Mouse (Mus musculus) kidney, adult 2 months (tissue): ENCODE data around the gene Tcte3. TPM values are rescaled to one million over a fixed set of nuclear protein-coding genes. Genes with fewer than 3 reads are reported as not detected.
A peak's percentile ranks its signal among the peaks of the same experiment; 100 is the strongest.
"Not testable (repeated sequence)": the region's sequence is repeated elsewhere in the genome, so short reads cannot be mapped to it uniquely, and the experiment has no call there.

Source experiments
- DNase-seq: peaks from one replicate; pipeline ENCODE4 v3.0.0; 2021
- H3K27ac ChIP-seq: fragments of 200-500 bp; 2 replicates; pipeline ENCODE4 v1.5.1; 2012; ENCODE audit warnings: low read depth, low read length, control low read depth, inconsistent platforms; ENCODE audit not compliant: insufficient read depth
- H3K27me3 ChIP-seq: fragments of 200-500 bp; replicated peaks from 2 replicates; pipeline ENCODE4 v1.6.1; 2012; ENCODE audit warnings: mild to moderate bottlenecking, moderate library complexity, low read length, inconsistent platforms; ENCODE audit not compliant: control insufficient read depth, insufficient read depth
- H3K36me3 ChIP-seq: fragments of 200-500 bp; 2 replicates; pipeline ENCODE4 v1.6.1; 2012; ENCODE audit warnings: mild to moderate bottlenecking, moderate library complexity, low read length, inconsistent platforms; ENCODE audit not compliant: control insufficient read depth, insufficient read depth
- H3K4me1 ChIP-seq: fragments of 200-500 bp; 2 replicates; pipeline ENCODE4 v1.6.1; 2011; ENCODE audit warnings: low read length; ENCODE audit not compliant: control insufficient read depth, insufficient read depth
- H3K4me3 ChIP-seq: fragments of 200-500 bp; 2 replicates; pipeline ENCODE4 v1.5.1; 2011; ENCODE audit warnings: mild to moderate bottlenecking, low read depth, low read length, control low read depth; ENCODE audit not compliant: insufficient read depth
- CTCF ChIP-seq: fragments of 200-500 bp; conservative IDR thresholded peaks from 2 replicates; pipeline ENCODE4 v1.5.1; 2011; ENCODE audit warnings: low read depth, mild to moderate bottlenecking, control low read depth, low read length, moderate library complexity, mixed read lengths; ENCODE audit not compliant: insufficient read depth, insufficient read length
- POLR2A ChIP-seq: fragments of 200-500 bp; IDR thresholded peaks from one replicate; pipeline ENCODE4 v1.6.1; 2011; ENCODE audit warnings: low read depth, low read length, control low read depth
- WGBS: fragments of 180-500 bp; shearing (Covaris S2); methylation state at CpG from one replicate; pipeline ENCODE4 v1.1.7; 2018; 5-methylcytosine and 5-hydroxymethylcytosine counted together
- polyA plus RNA-seq: library from polyadenylated mRNA; depleted of rRNA; stranded (reverse); fragments of >200 nt; gene quantifications from 2 replicates; pipeline ENCODE4 v1.2.3, GENCODE M21; 2012; rRNA removed

Tcte3 gene
- polyA plus RNA-seq, result not detected in 2 replicates

DNA sequence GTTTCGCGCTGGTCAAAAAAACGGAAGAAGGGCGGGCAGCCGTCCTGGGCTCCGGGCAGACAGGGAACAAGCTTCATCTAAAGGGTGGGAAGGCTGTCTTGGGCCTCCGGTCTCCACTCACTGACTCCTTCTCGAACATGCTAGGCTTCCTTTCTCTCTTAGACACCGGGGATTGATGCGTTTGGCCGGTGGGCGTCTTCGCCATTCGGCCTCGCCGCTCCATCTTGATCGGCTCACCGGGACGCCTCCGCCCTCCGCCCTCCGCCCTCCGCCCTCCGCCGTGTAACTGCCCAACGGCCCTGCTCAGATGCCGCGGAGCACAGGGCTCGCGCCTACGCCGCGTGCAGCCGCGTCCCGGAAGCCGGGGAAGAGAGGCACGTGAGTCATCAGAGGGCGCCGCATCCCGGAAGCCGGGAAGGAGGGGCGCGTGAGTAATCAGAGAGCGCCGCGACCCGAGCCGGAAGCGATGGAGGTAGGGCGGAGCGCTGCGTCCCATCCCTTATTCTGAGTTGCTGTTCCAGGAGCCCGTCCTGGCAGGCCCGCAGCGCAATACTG lies at the start of gene Tcte3, which contains the start of the genes Ermard and Gm3448:
TSS of gene Tcte3 (minus strand) at position 314 of the 555 bp plus-strand sequence.
TSS of gene Ermard (plus strand) at position 34 of the 555 bp plus-strand sequence.
TSS of gene Gm3448 (minus strand) at position 363 of the 555 bp plus-strand sequence.
- peak; percentile 46 for DNase-seq
- not testable (repeated sequence) for H3K27ac ChIP-seq, H3K27me3 ChIP-seq, H3K4me1 ChIP-seq, H3K4me3 ChIP-seq, H3K36me3 ChIP-seq
- WGBS, result 5% methylated on average over 4 of the region's 56 CpGs

DNA sequence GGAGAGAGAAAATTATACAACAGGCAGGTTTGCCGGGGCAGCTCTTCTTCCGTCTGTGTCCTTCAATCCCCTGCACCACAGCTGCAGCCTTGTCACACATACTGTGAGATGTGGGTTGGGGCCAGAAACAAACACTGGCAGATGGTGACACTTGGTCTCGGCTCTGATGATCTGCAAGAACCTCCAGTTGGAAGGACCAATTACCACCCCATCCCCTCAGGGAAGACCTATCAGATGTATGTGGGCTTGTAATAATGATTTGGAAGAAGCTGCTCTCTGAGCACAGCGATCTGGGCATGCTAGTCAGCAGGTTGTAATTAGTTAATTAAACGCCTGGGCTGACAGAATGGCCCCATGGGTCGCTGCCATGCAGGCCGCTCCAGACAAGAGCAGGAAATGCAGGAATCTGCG lies 47.3 kb upstream of the Tcte3 start:
- Histone ChIP-seq H3K4me1 (no peaks in the 10 kb centered on the region), H3K36me3 (no peaks in the 10 kb centered on the region), H3K27me3 (no peaks in the 10 kb centered on the region), H3K27ac (no peak overlapping the region), H3K4me3 (no peak overlapping the region)
- WGBS, result 37% methylated on average over 8 of the region's 8 CpGs
- DNase-seq, result no peak
- TF ChIP-seq POLR2A (no peak), CTCF (no peak)

DNA sequence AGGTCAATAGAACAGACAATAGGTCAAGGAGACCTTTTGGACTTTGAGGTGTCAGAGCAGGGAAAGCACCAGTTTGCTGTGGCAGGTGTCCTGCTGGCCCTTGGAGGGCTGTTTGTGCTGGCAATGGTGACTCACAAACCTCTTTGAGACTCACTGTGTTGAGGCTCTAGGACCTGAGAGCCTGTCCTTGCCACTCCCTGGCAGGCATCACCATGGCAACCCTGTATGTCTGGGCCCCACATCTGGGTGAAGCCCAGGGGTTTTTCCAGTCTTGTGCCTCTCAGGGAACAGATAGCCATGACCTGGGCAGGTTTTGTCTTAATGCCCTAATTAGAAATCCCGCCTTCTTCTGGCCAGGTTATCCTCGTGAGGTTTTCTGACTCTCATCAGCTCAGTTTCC lies 46.9 kb upstream of the Tcte3 start:
- 61% methylated on average over 2 of the region's 2 CpGs for WGBS
- no peak for TF ChIP-seq CTCF
- no peak for TF ChIP-seq POLR2A
- H3K4me1 ChIP-seq, result no peaks in the 10 kb centered on the region
- H3K27ac ChIP-seq, result no peak overlapping the region
- H3K4me3 ChIP-seq, result no peak overlapping the region
- no peak for DNase-seq
- H3K36me3 ChIP-seq, result no peaks in the 10 kb centered on the region
- H3K27me3 ChIP-seq, result no peaks in the 10 kb centered on the region

DNA sequence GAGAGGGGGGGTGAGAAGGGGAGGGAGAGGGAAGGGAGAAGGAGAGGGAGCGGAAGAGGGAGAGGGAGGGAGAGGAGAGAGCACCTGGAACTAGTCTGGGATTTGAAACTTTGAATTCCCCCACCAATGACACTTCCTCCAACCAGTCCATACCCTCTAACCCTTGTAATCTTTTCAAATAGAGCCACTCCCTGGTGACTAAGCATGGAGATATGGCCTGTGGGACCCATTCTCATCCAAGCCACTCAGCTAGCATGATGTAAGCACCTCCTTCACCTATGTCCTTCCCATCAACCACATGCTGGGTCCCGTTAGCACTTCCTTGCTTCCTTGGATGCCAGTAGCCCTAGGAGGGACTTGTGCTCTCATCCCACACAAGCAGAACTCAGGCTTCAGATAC lies 43.7 kb upstream of the Tcte3 start:
- Histone ChIP-seq H3K36me3 (no peaks in the 10 kb centered on the region), H3K27me3 (no peaks in the 10 kb centered on the region), H3K4me3 (no peak overlapping the region), H3K4me1 (no peaks in the 10 kb centered on the region), H3K27ac (no peak overlapping the region)
- no peak for TF ChIP-seq POLR2A
- TF ChIP-seq CTCF, result no peak
- DNase-seq, result no peak
- 85% methylated on average over 2 of the region's 2 CpGs for WGBS

DNA sequence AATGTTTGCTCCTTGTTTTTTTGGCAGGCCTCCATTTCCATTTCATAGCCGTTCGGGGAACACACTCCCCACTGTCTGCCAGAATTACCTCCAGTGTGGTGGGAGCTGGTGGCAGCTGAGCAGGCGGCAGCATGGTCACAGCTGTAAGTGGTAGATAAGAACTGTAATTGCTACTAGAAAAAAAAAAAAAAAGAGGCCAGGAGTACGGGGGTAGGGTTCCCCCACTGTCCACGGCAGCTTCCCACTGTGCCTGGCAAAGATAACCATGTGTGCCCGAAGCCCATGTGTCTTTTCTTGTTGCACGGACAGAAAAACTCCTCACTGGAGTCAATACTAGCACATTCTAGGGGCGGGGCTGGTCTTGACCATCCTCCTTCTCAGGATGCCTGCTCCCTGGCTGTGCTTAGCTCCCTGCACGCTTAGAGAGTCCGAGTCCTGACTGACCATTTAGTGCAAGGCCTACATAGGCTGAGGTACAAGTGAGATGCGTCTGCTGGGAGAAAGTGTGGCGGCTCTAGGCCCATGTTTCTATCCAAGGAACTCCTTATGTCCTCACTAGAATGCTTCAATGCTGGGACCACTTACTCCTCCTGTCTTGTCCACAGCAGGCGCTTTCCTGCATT lies 43.0 kb upstream of the Tcte3 start:
- H3K4me3 ChIP-seq, result no peak overlapping the region
- H3K36me3 ChIP-seq, result no peaks in the 10 kb centered on the region
- no peak for DNase-seq
- TF ChIP-seq CTCF (no peak), POLR2A (no peak)
- H3K4me1 ChIP-seq, result no peaks in the 10 kb centered on the region
- H3K27me3 ChIP-seq, result no peaks in the 10 kb centered on the region
- WGBS, result 81% methylated on average over 13 of the region's 13 CpGs
- no peak overlapping the region for H3K27ac ChIP-seq

DNA sequence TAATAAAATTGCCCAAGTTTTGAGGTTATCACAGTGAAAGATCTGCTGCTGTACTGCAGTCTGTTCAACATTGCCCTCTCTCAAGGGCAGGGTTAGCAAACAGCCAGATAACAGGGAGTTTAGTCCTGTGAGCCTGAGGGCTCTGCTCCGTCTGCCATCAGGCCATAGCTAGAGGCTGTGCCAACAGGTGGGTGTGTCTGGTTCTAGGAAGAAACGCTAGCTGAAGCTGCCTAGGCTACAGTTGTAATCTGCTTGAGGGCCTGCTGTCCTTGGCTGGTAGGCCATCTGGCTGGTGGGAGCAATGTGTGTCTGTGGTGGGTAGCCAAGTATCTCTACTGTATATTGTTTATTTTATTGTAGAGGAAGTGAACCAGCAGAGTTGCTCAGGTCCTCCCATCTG lies 36.2 kb upstream of the Tcte3 start:
- no peak for TF ChIP-seq POLR2A
- TF ChIP-seq CTCF, result no peak
- no peak overlapping the region for H3K27ac ChIP-seq

DNA sequence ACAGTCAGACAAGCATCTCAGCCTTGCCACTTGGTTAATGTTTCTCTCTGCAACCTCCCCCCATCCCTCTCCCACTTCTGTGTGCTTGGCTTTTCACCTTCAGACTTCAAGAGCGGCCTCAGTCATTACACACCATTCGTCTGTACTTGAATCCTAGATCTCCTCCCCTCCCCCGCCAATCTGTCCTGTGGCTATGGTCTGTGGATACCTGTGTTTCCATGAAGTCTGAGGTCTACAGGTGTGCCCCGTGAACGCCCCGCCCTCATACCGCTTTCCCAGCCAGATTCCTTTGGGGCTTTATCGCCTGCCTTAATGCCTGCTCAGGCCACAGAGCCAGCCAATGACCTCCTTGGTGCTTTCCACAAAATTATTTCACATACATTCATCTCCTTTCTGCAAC lies 33.7 kb upstream of the Tcte3 start:
- no peak overlapping the region for H3K27ac ChIP-seq
- TF ChIP-seq CTCF (no peak), POLR2A (no peak)
- peaks cover 10% of the 10 kb centered on the region for H3K4me1 ChIP-seq
- no peaks in the 10 kb centered on the region for H3K36me3 ChIP-seq
- DNase-seq, result peak; percentile 60
- no peaks in the 10 kb centered on the region for H3K27me3 ChIP-seq
- WGBS, result 52% methylated on average over 8 of the region's 8 CpGs
- no peak overlapping the region for H3K4me3 ChIP-seq

More for the DNA sequence above, 36.2 kb upstream of the Tcte3 start:
- Histone ChIP-seq H3K27me3 (no peaks in the 10 kb centered on the region), H3K4me1 (peaks cover 10% of the 10 kb centered on the region), H3K4me3 (no peak overlapping the region), H3K36me3 (no peaks in the 10 kb centered on the region)
- peak; percentile 24 for DNase-seq
- 35% methylated on average over 2 of the region's 2 CpGs for WGBS
